Mouse (Mus musculus): ENCODE data around the gene Slc7a8.

Slc7a8 gene

DNA sequence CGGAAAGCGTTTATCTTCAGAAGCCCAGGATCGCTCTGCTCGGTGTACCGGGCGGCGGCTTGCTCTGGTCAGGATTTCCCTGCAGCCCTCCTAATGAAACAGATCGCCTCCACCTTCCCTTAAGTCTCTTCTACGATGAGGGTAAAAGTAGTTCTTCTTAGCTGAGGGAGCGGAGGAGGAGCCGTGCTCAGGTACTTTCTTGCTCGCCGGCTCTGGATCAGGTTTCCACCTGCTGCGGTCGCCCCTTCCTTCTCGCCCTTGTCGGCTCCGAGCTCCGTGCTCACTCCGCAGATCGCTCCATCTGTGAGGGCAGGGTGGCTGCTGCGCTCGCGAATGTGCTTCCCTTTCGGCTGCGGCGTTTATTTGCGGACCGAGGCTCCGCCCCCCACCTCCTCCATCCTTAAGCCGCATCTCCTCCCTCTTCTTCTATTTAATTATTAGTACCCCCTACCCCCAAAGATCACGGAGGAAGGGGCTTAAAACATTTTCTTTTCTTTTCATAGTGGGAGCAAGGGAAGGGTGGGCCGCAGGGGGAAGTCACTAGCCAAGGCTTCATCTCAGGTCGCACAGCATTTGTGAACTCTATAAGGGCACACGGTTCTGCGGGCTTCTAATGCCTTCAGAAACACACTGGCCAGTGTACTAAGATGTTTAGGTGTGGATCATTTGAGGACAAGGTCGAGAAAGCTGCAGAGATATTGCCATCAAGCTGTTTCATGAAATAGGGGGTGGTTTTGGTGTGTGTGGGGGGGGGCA lies at the start of gene Slc7a8:
Slc7a8 (minus strand) TSS at position 337 of the 756 bp plus-strand sequence.
- peak; percentile 45 for DNase-seq (ENCODE audit: low read depth, low spot score)

DNA sequence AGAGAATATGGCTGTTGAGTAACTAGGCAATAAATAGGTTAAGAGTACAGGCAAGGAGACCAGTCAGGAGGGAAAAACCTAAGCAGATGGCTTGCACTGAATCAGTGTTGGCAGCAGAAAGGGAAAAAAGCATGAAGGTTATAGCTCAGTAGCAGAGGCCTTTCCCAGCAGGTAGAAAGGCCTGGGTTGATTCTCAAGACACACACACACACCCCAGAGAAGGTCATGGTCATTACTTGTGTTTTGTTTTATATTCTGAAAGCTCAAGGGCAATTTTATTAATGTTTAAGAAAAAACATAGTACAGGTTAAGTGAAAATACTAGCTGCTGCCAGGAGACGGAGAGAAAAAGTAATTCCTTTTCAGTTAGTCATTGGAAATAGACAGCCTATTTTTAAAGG lies 42.0 kb upstream of the Slc7a8 start:
- DNase-seq (ENCODE audit: low read depth, low spot score) = no peak

GRCm38 (mm10) chr14:54822301-54822700 lies 40.6 kb upstream of the Slc7a8 start:
- no peak for DNase-seq (ENCODE audit: low read depth, low spot score)

GRCm38 (mm10) chr14:54817791-54818190 lies 36.0 kb upstream of the Slc7a8 start:
- peak; percentile 19 for DNase-seq (ENCODE audit: low read depth, low spot score)

GRCm38 (mm10) chr14:54815737-54816136 lies 34.0 kb upstream of the Slc7a8 start:
- DNase-seq (ENCODE audit: low read depth, low spot score) = no peak

DNA sequence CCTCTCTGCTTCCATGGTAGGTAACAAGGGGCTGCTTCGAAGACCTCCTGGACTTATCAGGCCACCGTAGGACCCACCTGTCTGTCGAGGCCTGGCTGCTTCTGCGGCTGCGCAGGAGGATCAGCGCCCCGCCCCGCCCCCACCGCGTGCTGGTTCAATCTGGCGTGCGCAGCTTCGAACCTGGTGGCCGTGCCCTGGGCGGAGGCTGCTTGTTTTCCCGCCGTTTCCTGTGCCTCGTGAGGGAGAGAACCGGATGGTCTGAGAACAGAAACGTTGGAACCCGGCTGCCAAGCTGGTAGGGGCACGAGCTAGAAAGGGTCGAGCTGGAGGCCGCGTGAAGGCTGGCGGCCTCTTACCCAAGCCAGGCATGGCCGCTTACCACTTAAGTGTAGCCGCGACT lies 32.2 kb upstream of the Slc7a8 start, which contains the start of gene Rnf212b:
Rnf212b (plus strand) TSS at position 151 of the 400 bp plus-strand sequence.
- no peak for DNase-seq (ENCODE audit: low read depth, low spot score)

DNA sequence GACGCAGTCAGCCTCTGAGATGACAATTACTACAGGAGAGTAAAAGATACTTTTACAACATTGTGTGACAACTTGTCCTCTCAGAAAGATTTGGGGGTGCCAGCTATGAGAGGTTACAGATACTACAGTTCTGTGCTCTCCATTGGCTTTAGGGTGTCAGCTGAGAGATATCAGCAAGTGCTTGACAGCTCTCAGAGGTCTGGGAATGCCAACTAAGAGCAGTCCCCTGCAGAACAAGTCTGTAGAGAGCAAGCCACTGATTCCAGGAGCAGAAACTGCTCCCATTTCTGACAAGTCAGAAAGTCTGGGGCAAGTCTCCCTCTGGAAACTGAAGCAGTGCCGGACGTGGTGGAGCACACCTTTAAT lies 27.9 kb upstream of the Slc7a8 start:
- no peak for DNase-seq (ENCODE audit: low read depth, low spot score)

GRCm38 (mm10) chr14:54808718-54809667 lies 27.2 kb upstream of the Slc7a8 start:
- no peak for DNase-seq (ENCODE audit: low read depth, low spot score)

DNA sequence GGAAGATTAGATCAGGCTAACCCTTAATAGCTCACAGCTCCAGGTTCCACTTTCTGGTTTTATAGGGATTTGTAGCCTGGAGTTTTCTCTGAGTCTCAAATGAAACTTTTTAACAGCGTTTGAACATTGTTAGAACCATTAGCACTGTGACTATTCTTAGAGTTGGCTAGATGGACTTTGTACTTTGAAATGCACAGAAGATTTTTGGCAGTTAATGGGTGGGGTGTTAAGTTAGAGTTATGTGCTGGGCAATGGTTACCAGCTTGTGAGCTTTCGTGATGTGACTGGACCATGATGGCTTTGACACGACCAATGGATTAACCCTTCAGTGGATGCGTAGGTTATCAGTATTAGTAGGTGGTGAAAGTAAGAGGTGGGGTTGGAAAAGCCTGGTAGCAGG lies 24.4 kb upstream of the Slc7a8 start:
- no peak for DNase-seq (ENCODE audit: low read depth, low spot score)

DNA sequence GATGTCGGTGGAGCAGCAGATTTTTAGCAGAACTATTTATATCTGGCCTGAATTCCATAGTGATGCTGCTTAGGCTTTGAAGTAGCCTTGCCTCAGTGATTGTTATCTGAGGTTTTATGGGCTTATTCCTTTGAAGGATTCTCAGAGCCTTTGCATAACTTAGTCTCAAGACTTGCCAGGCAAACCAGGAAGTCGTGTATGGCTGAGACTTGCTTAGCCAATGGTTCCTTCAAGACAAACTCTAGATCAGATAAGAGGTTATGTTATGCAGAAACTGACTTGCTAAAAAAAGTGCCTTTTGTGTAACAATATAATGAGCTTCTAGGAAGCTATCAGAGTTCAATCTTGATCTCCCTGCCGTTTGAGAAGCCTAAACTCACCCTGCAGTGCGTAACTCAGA lies 20.7 kb upstream of the Slc7a8 start:
- no peak for DNase-seq (ENCODE audit: low read depth, low spot score)

DNA sequence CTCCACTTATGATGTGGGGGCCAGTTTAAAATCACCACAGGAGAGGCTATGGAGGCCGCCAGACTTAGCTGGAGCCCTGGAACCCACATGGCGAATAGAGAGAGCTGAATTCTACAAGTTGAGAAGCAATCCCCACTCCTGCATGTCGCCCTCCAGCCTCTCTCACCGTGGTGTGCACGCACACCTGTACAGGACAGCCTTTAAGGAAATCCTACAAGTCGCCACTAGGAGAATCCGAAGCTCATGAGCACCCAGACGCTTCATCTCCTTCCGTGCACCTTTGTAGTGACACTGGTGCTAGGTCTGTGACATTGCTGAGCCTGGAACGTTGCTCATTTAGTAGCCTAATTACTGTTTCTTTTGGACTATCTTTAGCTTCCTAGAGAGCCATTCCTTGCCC lies 17.9 kb upstream of the Slc7a8 start:
- DNase-seq (ENCODE audit: low read depth, low spot score) = no peak

DNA sequence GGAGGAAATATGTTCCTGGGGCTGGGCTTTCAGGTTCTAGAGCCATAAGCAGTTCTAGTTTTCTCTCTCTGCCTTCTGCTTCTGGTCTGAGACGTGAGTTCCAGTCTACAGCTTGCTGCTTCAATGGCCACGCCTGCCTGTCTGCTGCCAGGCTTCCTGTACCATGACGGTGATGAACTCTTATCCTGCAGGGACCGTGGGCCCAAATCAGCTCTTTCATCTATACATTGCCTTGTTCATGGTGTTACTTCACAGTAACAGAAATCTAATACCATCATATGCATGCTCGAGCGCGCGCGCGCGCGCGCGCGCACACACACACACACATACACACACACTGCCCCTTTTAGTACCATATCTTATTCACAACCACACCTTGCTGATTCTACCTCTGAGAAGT lies 15.0 kb upstream of the Slc7a8 start:
- DNase-seq (ENCODE audit: low read depth, low spot score) = no peak

DNA sequence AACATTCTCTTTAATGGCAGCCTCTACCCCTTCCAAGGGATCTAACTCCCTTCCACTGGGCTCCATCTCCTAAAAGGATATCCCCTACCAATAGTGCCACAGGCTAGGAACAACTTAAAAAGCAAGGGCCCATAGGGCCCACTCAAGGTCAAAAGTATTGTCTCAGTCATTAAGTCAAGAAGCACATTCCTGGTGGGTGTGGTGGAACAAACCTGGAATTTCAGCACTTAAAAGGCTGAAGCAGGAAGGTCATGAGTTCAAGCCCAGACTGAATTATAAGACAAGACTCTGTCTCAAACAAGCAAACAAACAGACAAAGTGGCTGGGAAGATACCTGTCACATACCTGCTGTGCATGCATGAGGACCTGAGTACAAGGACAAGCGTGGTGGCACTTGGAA lies 14.2 kb upstream of the Slc7a8 start:
- DNase-seq (ENCODE audit: low read depth, low spot score) = no peak

DNA sequence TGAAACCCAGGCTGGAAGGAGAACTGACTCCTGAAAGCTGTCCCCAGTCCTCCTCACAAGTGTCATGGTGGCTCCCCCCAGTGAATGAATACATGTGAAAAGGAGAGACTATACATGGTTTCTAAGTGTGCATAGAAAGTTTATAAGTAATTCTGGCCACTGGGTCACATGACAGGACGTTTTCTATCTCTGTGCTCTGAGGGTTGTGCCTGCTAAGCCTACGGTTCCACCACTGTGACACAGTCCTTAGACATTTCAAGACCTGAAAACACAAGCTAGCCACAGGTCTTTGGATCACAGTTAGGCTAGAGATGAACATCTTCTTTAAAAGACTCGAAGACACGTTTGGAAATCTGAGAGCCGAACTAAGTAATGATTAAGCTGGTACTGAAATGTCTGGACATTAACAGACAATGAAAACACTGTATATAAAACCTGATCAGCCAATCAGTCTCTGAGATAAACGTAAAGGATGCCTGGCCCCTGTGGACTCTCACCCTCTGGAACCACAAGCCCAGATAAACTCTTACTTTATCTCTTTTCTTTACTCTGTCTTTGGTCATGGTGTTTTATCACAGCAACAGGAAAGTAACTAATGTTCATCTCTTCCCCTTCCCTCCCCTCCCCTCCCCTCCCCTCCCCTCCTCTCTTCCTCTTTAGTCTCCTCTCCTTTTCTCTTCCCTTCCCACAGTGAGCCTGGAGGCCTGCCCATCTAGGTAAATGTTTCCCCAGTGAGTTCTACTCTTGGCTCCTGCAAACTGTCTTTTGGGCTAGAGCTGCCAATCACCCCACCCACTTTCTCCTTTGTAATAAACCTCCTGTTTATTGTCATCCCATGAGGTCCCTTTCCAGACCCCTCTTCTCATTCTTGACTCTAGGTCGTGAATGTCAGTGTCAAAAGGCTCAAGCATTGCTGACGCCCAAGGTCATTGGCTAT lies 12.4 kb upstream of the Slc7a8 start:
- DNase-seq (ENCODE audit: low read depth, low spot score) = no peak

DNA sequence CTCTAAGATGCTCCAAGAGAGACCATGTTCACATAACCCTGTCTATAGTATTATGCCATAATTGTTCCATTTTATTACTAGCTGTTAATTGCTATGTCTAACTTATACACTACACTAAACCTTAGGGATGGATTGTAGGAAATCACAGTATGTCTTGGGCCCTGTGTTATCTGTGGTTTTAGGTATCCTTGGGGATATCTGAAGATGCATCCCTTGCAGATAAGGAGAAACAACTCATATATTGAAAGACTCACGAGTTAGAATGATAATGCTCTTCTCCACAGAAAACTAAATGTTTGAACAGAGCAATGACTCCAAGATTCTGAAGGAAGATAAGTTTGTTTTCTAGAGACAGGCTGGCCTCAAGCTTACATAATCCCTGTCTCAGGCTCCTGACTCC lies 11.6 kb upstream of the Slc7a8 start:
- no peak for DNase-seq (ENCODE audit: low read depth, low spot score)

DNA sequence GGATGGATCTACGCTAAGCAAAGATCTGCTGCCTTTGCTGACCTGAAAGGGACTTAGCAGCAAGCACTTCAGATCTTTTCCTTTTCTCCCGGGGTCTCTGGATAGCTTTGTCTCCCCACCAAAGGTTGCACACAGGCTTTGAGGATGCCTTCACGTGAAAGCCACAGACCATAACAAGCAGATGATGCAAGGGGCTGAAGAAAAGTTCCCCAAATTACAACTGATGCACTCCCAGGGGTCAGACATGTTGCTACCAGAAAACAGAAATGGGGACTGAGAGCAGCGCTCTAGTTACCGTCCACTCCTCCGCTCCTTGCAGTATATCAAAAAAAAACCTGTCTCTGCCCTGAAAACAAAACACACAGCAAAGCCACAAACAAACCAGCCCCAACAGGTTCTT lies 10.4 kb upstream of the Slc7a8 start:
- no peak for DNase-seq (ENCODE audit: low read depth, low spot score)

DNA sequence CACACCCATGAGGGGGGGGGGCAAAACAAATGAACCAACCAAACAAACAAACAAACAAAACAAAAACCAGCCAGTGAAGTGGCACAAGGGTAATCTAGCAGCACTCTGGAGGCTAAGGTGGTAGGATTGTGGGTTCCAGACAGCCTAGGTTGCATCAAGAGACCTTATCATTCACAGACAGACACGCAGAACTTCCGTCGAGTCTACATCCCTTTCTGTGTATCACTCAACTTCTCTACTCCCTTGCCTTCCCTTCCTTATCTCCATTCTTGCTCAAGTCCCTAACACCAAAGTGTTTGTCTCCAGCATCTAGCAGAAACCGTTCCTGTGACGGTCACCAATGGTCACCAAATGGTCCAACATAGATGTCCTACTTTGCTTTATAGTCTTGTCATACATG lies 6.5 kb upstream of the Slc7a8 start:
- no peak for DNase-seq (ENCODE audit: low read depth, low spot score)

DNA sequence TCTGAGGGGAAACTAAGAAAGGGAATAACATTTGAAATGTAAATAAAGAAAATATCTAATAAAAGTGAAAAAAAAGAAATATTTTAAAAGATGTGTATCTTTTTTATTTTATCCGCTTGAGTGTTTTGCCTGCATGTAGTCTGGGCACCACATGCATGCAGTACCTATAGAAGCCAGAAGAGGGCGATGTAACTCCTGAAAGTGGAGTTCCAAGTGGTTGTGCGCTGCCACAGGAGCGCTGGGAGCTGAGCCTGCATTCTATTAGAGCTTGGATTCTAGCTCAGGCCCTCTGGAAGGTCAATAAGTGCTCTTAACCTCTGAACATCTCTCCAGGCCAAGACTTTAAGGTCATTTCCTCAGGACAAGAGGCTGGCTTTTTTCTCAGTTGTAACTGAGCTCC lies 5.5 kb upstream of the Slc7a8 start:
- no peak for DNase-seq (ENCODE audit: low read depth, low spot score)

- DNase-seq (ENCODE audit: low read depth, low spot score) = no peak
Observed at GRCm38 (mm10) chr14:54786489-54786888, 4.7 kb upstream of the Slc7a8 start.

DNA sequence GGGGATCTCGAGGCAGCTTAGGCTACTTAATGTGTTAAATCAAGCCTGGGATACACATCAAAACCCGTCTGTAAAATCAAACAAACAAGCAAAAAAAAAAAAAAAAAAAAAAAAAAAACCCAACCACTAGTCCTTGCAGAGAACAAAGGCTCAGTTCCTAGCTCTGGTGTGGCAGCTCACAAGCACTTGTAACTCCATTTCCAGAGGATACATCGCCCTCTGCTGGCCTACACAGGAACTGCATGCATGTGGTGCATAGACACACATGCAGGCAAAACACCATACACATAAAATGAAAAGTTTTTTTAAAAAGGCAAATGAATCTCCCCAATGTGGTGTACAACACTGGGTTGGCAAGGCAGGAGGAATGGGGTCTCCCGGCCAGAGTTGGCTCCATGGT lies 4.2 kb upstream of the Slc7a8 start:
- DNase-seq (ENCODE audit: low read depth, low spot score) = peak; percentile 50

DNA sequence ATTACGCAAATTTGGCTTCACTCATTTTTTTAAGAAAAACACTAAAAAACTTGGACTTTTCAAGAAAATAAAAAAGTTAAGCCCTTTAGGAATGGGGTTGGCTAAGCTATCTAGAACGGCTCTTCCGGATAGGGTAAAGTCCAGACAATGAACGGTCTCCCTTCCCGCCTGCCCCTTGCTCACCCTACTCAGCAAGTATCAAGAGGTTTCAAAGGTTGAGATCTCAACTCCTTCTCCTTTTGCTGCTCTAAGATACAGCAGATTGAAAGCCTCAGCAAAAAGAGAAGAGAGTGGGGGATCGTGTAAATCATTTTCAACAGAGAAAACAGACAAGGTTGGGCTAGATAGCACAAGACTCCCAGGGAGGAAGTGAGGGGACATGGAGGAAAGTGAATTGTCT lies 1.2 kb upstream of the Slc7a8 start:
- no peak for DNase-seq (ENCODE audit: low read depth, low spot score)
